Mouse (Mus musculus): Measurements from ENCODE around the gene Gab2. TPM values are rescaled to one million over a fixed set of nuclear protein-coding genes. Genes with fewer than 3 reads are reported as not detected.

Gene Gab2
- polyA plus RNA-seq, 1 experiment from 2014 or later = 4.1 TPM

DNA sequence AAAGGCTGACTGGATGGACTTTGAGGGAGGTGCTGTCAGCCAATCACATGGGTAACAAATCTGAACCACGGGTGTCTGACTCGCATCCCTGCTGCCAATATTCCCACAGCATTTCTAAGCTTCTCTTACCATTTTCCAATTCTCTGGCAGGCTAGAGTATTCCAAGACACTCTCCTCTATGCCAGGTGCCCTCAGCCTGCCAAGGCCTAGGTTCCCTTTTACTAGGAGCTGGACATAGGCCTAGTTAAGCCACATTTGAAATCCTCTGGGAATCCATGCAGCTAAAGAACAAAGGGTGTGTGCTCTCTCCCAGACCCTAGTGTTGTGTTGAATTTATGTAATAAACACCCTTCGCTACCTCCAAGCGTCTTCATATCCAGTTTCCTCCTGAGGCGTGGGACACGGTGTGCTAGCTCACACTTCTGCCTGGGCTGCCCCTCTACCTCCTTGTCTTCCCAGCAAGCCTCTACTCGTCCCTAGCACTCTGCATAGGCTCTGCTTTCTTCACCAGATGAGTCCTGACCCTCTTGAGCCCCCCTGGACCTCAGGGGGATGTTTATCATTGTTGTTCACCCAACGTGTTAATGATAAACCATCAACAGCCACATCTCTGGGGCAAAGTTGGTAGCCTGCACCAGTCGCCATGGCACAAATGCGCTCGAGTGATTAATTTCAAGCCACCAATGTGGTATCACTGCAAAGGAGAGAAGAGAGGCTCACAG is 270.6 kb downstream of the Gab2 start:
- peaks cover 21% of the 10 kb centered on the region for H3K27me3 ChIP-seq (replicated peaks)
- no peak overlapping the region for H3K4me3 ChIP-seq
- H3K9me3 ChIP-seq (replicated peaks) = no peaks in the 10 kb centered on the region
- H3K9ac ChIP-seq = no peak overlapping the region
- ATAC-seq = no peak
- 79% methylated on average over 11 of the region's 11 CpGs for WGBS (ENCODE audit: insufficient replicate concordance)
- H3K4me2 ChIP-seq = no peak overlapping the region
- H3K36me3 ChIP-seq = no peaks in the 10 kb centered on the region
- no peak overlapping the region for H3K27ac ChIP-seq
- peaks cover 11% of the 10 kb centered on the region for H3K4me1 ChIP-seq

DNA sequence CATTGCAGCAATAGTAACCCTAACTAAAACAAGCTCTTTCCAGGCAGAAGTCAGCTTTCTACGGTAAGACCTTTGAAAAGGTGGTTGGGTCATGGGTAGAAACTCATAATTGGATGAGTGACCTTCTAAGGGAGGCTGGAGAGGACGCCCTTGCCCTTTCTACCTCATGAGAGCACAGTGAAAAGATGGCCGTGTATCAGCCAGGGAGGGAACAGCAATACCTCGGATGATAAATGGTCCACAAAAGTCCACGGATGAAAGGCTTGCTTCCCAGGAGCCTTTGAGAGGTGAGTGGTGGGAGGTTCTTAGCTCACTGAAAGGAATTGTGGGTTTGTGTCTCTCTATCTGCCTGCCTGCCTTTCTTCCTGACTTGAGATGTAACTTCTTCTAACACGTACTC is 272.0 kb downstream of the Gab2 start:
- Histone ChIP-seq H3K36me3 (no peaks in the 10 kb centered on the region), H3K27ac (no peak overlapping the region), H3K27me3 (replicated peaks) (peaks cover 14% of the 10 kb centered on the region), H3K4me1 (peaks cover 7% of the 10 kb centered on the region), H3K4me3 (no peak overlapping the region), H3K4me2 (no peak overlapping the region), H3K9ac (no peak overlapping the region), H3K9me3 (replicated peaks) (no peaks in the 10 kb centered on the region)
- ATAC-seq = no peak
- WGBS (ENCODE audit: insufficient replicate concordance) = 71% methylated on average over 6 of the region's 6 CpGs

GRCm38 (mm10) chr7:97355068-97355841 is 273.9 kb downstream of the Gab2 start:
- Histone ChIP-seq H3K4me1 (peaks cover 7% of the 10 kb centered on the region), H3K4me2 (no peak overlapping the region), H3K27me3 (replicated peaks) (peaks cover 11% of the 10 kb centered on the region; the same call in 1 of the 2 replicates), H3K9ac (no peak overlapping the region), H3K4me3 (no peak overlapping the region), H3K9me3 (replicated peaks) (no peaks in the 10 kb centered on the region), H3K36me3 (no peaks in the 10 kb centered on the region), H3K27ac (no peak overlapping the region)
- WGBS (ENCODE audit: insufficient replicate concordance) = 35% methylated on average over 13 of the region's 13 CpGs
- ATAC-seq = no peak

DNA sequence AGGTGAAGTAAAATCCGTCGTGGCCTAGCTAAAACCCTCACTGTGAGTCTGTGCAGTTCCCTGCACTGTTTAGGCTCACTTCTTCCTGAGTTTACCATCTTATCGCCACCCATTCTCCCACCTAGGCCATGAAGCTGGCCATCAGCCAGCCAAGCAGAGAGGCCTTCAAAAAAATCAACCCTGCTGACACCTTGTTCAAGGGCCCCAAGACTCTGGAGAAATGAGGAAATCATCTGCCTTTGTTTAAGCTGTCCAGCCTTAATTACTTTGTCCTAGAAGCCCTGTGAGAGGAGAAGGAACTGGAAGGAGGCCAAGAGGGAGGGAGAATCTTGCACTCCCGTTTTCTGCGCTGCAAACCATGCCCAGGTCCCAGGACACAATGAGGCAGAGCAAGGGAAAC is 274.9 kb downstream of the Gab2 start:
- no peak for ATAC-seq
- Histone ChIP-seq H3K9ac (no peak overlapping the region), H3K4me1 (peaks cover 7% of the 10 kb centered on the region), H3K9me3 (replicated peaks) (no peaks in the 10 kb centered on the region), H3K27me3 (replicated peaks) (peaks cover 19% of the 10 kb centered on the region), H3K27ac (no peak overlapping the region), H3K4me3 (no peak overlapping the region), H3K4me2 (no peak overlapping the region), H3K36me3 (no peaks in the 10 kb centered on the region)
- WGBS (ENCODE audit: insufficient replicate concordance) = 61% methylated on average over 5 of the region's 5 CpGs

DNA sequence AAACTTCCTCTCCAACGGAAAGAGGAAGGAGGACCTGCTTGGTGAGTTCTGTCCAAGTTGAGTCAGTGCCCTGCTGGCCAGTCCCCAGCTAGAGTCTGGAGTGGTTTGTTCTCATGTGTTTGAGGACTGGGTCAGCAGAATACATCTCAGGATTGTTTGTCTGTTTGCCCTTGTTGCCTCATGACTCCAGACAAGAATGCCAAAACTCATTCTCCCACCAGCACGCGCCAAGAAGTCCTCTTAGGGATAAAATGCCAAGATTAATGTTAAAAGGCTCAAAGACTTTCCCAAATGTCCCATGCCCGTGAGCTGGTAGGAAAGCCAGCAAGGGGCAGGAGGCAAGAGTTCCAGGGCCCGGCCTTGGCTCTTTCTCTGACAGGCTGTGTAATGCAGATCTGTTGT is 275.5 kb downstream of the Gab2 start:
- no peak for ATAC-seq
- H3K9ac ChIP-seq = no peak overlapping the region

DNA sequence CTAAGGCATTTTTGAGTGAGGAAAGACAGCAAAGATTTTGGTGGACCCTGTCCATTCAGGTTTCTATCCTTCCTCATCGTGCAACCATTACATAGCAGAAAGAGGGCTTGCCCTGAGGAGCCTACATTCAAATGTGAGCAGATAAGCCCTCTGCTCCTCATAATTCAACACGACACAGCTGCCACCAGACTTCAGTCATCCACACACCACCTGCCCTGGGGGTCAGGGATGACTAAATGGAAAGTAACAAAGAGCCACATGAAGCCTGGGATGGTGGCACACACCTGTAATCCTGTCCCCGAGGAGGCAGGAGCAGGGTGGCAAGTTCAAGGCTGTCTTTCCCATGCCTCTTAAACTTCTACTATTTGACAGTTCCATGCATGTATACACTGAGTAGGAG is 276.5 kb downstream of the Gab2 start:
- WGBS (ENCODE audit: insufficient replicate concordance) = 59% methylated on average over 3 of the region's 3 CpGs
- Histone ChIP-seq H3K27me3 (replicated peaks) (peaks cover 20% of the 10 kb centered on the region), H3K4me3 (no peak overlapping the region), H3K4me1 (peaks cover 7% of the 10 kb centered on the region), H3K9ac (no peak overlapping the region), H3K27ac (no peak overlapping the region), H3K36me3 (no peaks in the 10 kb centered on the region), H3K4me2 (no peak overlapping the region), H3K9me3 (replicated peaks) (0 out of 2 replicates have a peak, but pooled peaks cover 2% of the 10 kb centered on the region)
- ATAC-seq = no peak

More for the DNA sequence above, 275.5 kb downstream of the Gab2 start:
- Histone ChIP-seq H3K4me3 (no peak overlapping the region), H3K4me1 (peaks cover 7% of the 10 kb centered on the region), H3K27ac (no peak overlapping the region), H3K9me3 (replicated peaks) (0 out of 2 replicates have a peak, but pooled peaks cover 2% of the 10 kb centered on the region), H3K27me3 (replicated peaks) (peaks cover 20% of the 10 kb centered on the region), H3K36me3 (no peaks in the 10 kb centered on the region), H3K4me2 (no peak overlapping the region)
- 62% methylated on average over 5 of the region's 5 CpGs for WGBS (ENCODE audit: insufficient replicate concordance)

DNA sequence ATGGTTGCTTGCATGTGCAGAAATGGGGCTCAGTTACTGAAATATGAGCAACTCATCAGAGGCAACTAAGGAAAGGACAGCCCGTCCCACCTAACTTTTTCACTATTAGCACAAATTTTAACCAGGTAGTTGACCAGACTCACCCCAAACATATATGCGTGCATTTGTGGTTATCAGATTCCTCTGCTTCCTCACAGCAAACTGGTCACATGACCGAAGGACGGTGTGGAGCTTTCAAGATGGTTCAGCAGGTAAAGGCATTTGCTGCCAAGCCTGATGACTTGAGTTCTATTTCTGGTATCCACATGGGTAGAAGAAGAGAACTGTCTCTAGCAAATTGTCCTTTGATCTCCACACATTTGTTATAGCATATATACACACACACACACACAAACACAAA is 277.0 kb downstream of the Gab2 start:
- no peak for ATAC-seq
- peaks cover 7% of the 10 kb centered on the region for H3K4me1 ChIP-seq
- H3K9me3 ChIP-seq (replicated peaks) = 0 out of 2 replicates have a peak, but pooled peaks cover 2% of the 10 kb centered on the region
- no peaks in the 10 kb centered on the region for H3K36me3 ChIP-seq
- H3K4me3 ChIP-seq = no peak overlapping the region
- WGBS (ENCODE audit: insufficient replicate concordance) = 47% methylated on average over 4 of the region's 4 CpGs
- no peak overlapping the region for H3K4me2 ChIP-seq
- H3K27ac ChIP-seq = no peak overlapping the region
- peaks cover 20% of the 10 kb centered on the region for H3K27me3 ChIP-seq (replicated peaks)
- no peak overlapping the region for H3K9ac ChIP-seq

Other genes starting within 250 kb of the Gab2 start
- 21.8 and 23.1 TPM in 2 replicates for gene Nars2, start 130.1 kb upstream of the Gab2 start, polyA plus RNA-seq (2016; fragmentation: Nextera tagmentation; extraction: Ambion mirVana)